Mouse (Mus musculus) effector memory CD4-positive, alpha-beta T cell, adult 5 months (primary cell): ENCODE results near the gene Olfr571. TPM values are rescaled to one million over a fixed set of nuclear protein-coding genes. Genes with fewer than 3 reads are reported as not detected.

Experiments used
- polyA plus RNA-seq: library from polyadenylated mRNA; unstranded; fragments of 100-300 nt; shearing (Covaris generic); gene quantifications from one replicate; pipeline ENCODE4 v1.2.1, GENCODE M21; 2017

Gene Olfr571
- polyA plus RNA-seq = not detected

GRCm38 (mm10) chr7:102917032-102917875, at the start of gene Olfr571:
TSS of gene Olfr571 (minus strand) at chr7:102917536.

GRCm38 (mm10) chr7:102962360-102962759, 45.0 kb upstream of the Olfr571 start, which contains the start of gene Olfr576:
TSS of gene Olfr576 (plus strand) at chr7:102962660.

DNA sequence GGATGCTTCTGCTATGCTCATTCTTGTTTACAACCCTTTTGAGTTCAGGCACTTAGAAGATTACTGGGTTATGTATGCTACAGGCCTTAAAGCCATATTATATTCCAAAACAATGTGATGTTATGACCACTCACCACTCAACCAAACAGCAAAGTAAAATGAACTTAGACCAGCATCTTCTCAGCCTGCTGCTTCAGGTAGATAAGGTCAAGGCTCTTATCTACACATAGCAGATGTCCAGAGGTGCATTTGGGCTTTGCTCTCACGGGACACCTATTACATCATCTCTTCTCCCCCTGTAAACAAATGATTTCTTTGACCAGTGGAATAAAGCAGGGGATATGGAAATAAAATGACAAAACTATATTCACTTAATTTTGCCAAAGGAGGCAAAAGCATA, 41.3 kb upstream of the Olfr571 start, which contains the start of gene Olfr575:
Gene Olfr575, minus strand, starts transcription at position 183 of the 400 bp plus-strand sequence.

DNA sequence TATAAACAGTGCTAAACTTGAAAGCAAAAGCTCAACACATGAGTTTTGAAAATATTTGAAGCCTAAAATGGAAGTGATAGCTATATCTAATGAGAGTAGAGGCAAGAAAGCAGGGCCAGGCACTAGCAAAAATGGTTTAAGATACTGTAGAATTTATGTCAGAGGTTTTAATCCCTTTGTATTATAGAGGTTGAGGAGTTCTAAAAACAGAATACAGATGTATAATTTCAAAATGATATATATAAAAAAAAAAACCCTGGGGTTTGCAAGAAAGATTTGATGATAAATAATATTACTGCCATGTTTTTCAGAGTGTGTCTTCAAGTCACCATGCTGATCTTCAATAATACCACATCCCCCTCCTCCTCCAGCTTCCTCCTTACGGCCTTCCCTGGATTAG, 30.8 kb upstream of the Olfr571 start, which contains the start of gene Olfr574:
Gene Olfr574, plus strand, starts transcription at position 301 of the 400 bp plus-strand sequence.

DNA sequence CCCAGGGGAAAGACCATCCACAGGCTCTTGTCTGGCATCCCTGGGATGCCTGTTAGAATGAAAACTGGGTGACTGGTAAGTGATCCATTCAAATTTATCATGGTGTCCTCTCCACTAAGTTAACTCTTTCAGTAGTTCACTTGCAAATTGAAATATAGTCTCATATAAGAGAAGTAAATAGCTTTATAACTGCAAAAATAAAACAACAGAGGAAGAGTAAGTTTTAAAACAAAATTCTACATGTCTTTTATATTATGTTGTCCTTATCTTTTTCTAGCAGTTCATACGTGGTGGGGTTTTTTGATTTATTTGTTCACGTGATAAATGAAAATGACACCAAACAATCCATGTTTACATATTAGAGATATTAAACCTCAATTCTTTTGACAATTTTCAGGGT, 25.1 kb upstream of the Olfr571 start, which contains the start of gene Olfr573-ps1:
Gene Olfr573-ps1, minus strand, starts transcription at position 101 of the 400 bp plus-strand sequence.

DNA sequence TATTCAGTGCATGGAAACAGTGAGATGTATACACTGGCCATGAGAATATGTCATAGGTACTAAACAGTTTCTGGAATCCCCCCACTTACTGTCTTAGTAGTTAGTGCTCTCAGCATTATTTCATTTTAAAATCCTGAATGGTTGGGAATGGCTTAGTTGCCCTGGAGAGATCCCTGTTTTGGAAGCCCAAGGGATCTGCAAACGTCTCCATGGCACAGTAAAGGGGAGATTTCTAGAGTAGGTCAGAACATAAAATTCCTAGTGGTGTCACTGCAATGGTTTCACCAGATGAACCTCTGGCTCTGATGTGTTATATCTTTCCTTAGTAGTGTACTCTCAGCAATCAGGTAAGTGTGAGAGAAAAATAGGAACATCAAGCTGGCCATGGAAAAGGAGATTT, 6.8 kb upstream of the Olfr571 start, which contains the start of gene Olfr572:
Gene Olfr572, plus strand, starts transcription at position 301 of the 400 bp plus-strand sequence.

DNA sequence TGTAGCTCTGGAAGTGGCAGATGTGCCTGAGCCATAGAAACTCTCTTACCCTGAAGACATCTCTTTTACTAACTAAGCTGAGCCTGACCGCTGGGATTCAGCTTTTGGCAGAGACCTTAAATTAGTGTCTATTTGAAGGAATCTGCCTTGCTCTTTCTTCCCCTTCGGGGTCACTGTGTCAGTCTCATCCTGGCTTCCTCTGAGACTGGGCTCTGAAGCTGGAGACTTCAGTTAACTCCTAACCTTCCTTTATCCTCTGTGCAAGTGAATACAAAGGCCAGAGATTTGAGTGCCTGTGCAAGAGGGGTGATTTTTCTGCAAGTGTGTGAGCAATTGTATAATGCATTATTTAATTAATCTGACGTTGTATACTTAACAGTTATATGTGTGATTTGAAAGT, 26.6 kb downstream of the Olfr571 start, which contains the start of gene Olfr569:
Gene Olfr569, minus strand, starts transcription at position 101 of the 400 bp plus-strand sequence.

DNA sequence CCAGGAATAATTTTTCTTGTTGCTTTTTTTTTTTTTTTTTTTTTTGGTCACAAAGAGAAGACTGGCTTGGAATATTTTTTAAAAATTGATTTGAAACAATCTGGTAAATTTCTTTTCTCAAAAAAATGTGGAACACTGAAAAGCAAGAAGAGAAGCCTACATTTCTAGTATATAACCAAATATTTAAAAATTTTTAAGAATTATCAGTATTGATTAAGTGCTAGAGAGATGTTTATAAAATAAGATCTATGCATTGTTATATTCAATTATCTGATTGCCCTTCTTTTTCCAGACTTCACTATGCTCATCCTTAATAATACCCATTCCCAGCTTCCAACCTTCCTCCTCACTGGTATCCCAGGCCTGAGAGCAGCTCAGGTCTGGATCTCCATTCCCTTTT, 40.5 kb downstream of the Olfr571 start, which contains the start of gene Olfr568:
Gene Olfr568, plus strand, starts transcription at position 301 of the 400 bp plus-strand sequence.

DNA sequence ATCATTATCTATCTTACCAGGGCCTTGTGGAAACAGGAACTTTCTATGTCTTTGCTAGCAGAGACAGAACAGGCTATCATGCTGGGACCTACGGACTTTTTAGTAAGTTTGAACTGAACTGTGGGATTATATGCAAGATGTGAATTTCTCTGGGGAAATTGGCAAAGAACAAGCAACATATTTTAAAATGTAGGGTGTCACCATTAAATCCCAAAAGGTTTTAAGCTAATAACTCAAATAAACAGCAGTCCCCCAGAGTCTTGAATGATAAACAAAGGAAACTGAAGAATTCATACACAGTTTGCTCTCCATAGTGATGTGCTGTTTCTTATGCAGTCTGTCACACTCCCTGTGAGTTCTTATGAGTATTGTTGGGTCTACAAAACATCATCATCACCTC, 58.7 kb downstream of the Olfr571 start, which contains the start of gene Olfr566:
Gene Olfr566, minus strand, starts transcription at position 101 of the 400 bp plus-strand sequence.

Other genes with a start within 250 kb of the Olfr571 start
- 7.1 TPM for gene Trim68, start 230.2 kb downstream of the Olfr571 start, polyA plus RNA-seq
- not detected for gene Olfr557, start 221.6 kb downstream of the Olfr571 start, polyA plus RNA-seq
- gene Olfr558, start 215.3 kb downstream of the Olfr571 start, polyA plus RNA-seq = not detected
- not detected for gene Olfr33, start 198.5 kb downstream of the Olfr571 start, polyA plus RNA-seq
- not detected for gene Olfr559, start 190.0 kb downstream of the Olfr571 start, polyA plus RNA-seq
- gene Olfr560, start 158.2 kb downstream of the Olfr571 start, polyA plus RNA-seq = not detected
- not detected for gene Olfr78, start 158.1 kb downstream of the Olfr571 start, polyA plus RNA-seq
- gene Olfr561, start 146.3 kb downstream of the Olfr571 start, polyA plus RNA-seq = not detected
- not detected for gene Olfr564, start 114.1 kb downstream of the Olfr571 start, polyA plus RNA-seq
- gene Olfr566, start 58.8 kb downstream of the Olfr571 start, polyA plus RNA-seq = not detected
- gene Olfr568, start 40.4 kb downstream of the Olfr571 start, polyA plus RNA-seq = not detected
- not detected for gene Olfr569, start 26.7 kb downstream of the Olfr571 start, polyA plus RNA-seq
- gene Olfr570, start 23.0 kb downstream of the Olfr571 start, polyA plus RNA-seq = not detected
- gene Olfr572, start 6.9 kb upstream of the Olfr571 start, polyA plus RNA-seq = not detected
- gene Olfr573-ps1, start 25.0 kb upstream of the Olfr571 start, polyA plus RNA-seq = not detected
- gene Olfr574, start 30.9 kb upstream of the Olfr571 start, polyA plus RNA-seq = not detected
- gene Olfr575, start 41.2 kb upstream of the Olfr571 start, polyA plus RNA-seq = not detected
- gene Olfr576, start 45.1 kb upstream of the Olfr571 start, polyA plus RNA-seq = not detected
- not detected for gene Olfr577, start 58.4 kb upstream of the Olfr571 start, polyA plus RNA-seq
- gene Olfr578, start 71.8 kb upstream of the Olfr571 start, polyA plus RNA-seq = not detected
- gene Olfr582, start 120.5 kb upstream of the Olfr571 start, polyA plus RNA-seq = not detected
- not detected for gene Olfr583, start 133.8 kb upstream of the Olfr571 start, polyA plus RNA-seq
- not detected for gene Olfr584, start 164.3 kb upstream of the Olfr571 start, polyA plus RNA-seq
- not detected for gene Olfr585, start 180.2 kb upstream of the Olfr571 start, polyA plus RNA-seq
- not detected for gene Olfr586, start 208.1 kb upstream of the Olfr571 start, polyA plus RNA-seq
- not detected for gene Olfr588-ps1, start 223.3 kb upstream of the Olfr571 start, polyA plus RNA-seq
- not detected for gene Olfr589, start 238.8 kb upstream of the Olfr571 start, polyA plus RNA-seq